22 mouse cellular contexts compared by ENCODE assay signal in genomic region chr16:90301706-90302105, GRCm38 (mm10). TPM values are rescaled to one million over a fixed set of nuclear protein-coding genes. Genes with fewer than 3 reads are reported as not detected.
A peak's percentile ranks its signal among the peaks of the same experiment; 100 is the strongest.
DNase-seq lines count a peak whose midpoint lies in the region; ATAC-seq and TF ChIP-seq lines count a peak whose summit lies in the region.
"Had no signal": no experiment of that assay in that cellular context is flagged by ENCODE, and none has a peak within 500 bp of the region (broad histone marks: within the 10 kb centered on the region; RNA-seq: fewer than 3 reads in every experiment).

No protein-coding gene starts in this region.

- H3K4me1 ChIP-seq in midbrain, embryonic 11.5 days (ENCODE audit: control insufficient read depth, insufficient read depth, low read length), result peaks cover 10% of the 10 kb centered on the region
- H3K4me1 ChIP-seq in midbrain, embryonic 16.5 days (ENCODE audit: control insufficient read depth, insufficient read depth, low read length), result peaks cover 12% of the 10 kb centered on the region
- no peaks in the 10 kb centered on the region for H3K4me1 ChIP-seq in stomach, postnatal 0 days (replicated peaks; ENCODE audit: control insufficient read depth, insufficient read depth)

- TF ChIP-seq CTCF in stomach, postnatal 0 days (IDR thresholded peaks at IDR 0.05; ENCODE audit: low read depth), result no peak

- no peak overlapping the region for H3K4me3 ChIP-seq in midbrain, embryonic 11.5 days (ENCODE audit: low read depth, low read length)
- H3K4me3 ChIP-seq in midbrain, embryonic 16.5 days (ENCODE audit: low read depth, low read length), result no peak overlapping the region
- no peak overlapping the region for H3K4me3 ChIP-seq in stomach, postnatal 0 days (ENCODE audit: low read depth, low read length)
- H3K4me3 ChIP-seq: embryonic facial prominence, embryonic 10.5 days; embryonic facial prominence, embryonic 12.5 days; forebrain, embryonic 13.5 days; forebrain, embryonic 15.5 days had no signal

- peak; percentile 59 for DNase-seq in midbrain, embryonic 11.5 days (ENCODE audit: low spot score, missing footprints)
- DNase-seq in R1 (ENCODE audit: low read depth, low spot score), result peak; percentile 52
- no peak for DNase-seq in stomach, postnatal 0 days (ENCODE audit: low spot score)
- no peak for DNase-seq in kidney, postnatal 14 days
- no peak for DNase-seq in cerebellum, postnatal 4 days (ENCODE audit: low spot score in 2 of 2)
- DNase-seq: adrenal gland, adult 8-10 months; adrenal gland, postnatal 25 days; cerebellum, adult 11 months; cerebellum, adult 18-20 months; cerebellum, adult 8-10 months; cerebellum, adult 9-11 months; cerebellum, postnatal 14 days; cerebellum, postnatal 36 days; forebrain, postnatal 0 days had no signal

- no peak overlapping the region for H3K9ac ChIP-seq in midbrain, embryonic 11.5 days (ENCODE audit: low read length)
- H3K9ac ChIP-seq in midbrain, embryonic 16.5 days (ENCODE audit: low read depth, low read length), result no peak overlapping the region
- H3K9ac ChIP-seq in stomach, postnatal 0 days (ENCODE audit: low read length), result no peak overlapping the region
- H3K9ac ChIP-seq: embryonic facial prominence, embryonic 12.5 days; forebrain, embryonic 13.5 days; forebrain, embryonic 15.5 days; forebrain, postnatal 0 days had no signal

- TF ChIP-seq EP300 in stomach, postnatal 0 days (optimal IDR thresholded peaks at IDR 0.05), result no peak

- no peaks in the 10 kb centered on the region for H3K36me3 ChIP-seq in midbrain, embryonic 11.5 days (ENCODE audit: control insufficient read depth, insufficient read depth, low read length)
- H3K36me3 ChIP-seq in midbrain, embryonic 16.5 days (ENCODE audit: control insufficient read depth, insufficient read depth, low read length), result no peaks in the 10 kb centered on the region
- H3K36me3 ChIP-seq in stomach, postnatal 0 days (ENCODE audit: control insufficient read depth, insufficient read depth, low read length), result no peaks in the 10 kb centered on the region
- H3K36me3 ChIP-seq: embryonic facial prominence, embryonic 10.5 days; embryonic facial prominence, embryonic 12.5 days; forebrain, embryonic 15.5 days; G1E had no signal

- H3K27me3 ChIP-seq in midbrain, embryonic 11.5 days (ENCODE audit: control insufficient read depth, insufficient read depth, low read length), result peaks cover 4% of the 10 kb centered on the region; the same call in 1 of the 2 replicates
- H3K27me3 ChIP-seq in midbrain, embryonic 16.5 days (ENCODE audit: control insufficient read depth, insufficient read depth, low read depth, low read length), result no peaks in the 10 kb centered on the region
- H3K27me3 ChIP-seq in stomach, postnatal 0 days (ENCODE audit: control insufficient read depth, insufficient read depth, low read length), result no peaks in the 10 kb centered on the region
- H3K27me3 ChIP-seq: embryonic facial prominence, embryonic 12.5 days; forebrain, embryonic 13.5 days; forebrain, embryonic 15.5 days had no signal

- WGBS in midbrain, embryonic 11.5 days, result 88% methylated on average over 10 of the region's 10 CpGs
- 87% methylated on average over 10 of the region's 10 CpGs for WGBS in midbrain, embryonic 16.5 days
- 70% methylated on average over 10 of the region's 10 CpGs for WGBS in stomach, postnatal 0 days

- no peak for ATAC-seq in midbrain, embryonic 11.5 days (ENCODE audit: low FRiP score)
- ATAC-seq in midbrain, embryonic 16.5 days, result no peak
- ATAC-seq in stomach, postnatal 0 days (ENCODE audit: low FRiP score, low TSS enrichment), result 0 out of 2 replicates have a peak, but pooled peaks have one; percentile 32
- ATAC-seq: activated CD4-positive, CD25-positive, alpha-beta regulatory T cell, adult 4 months; forebrain, embryonic 13.5 days; forebrain, embryonic 15.5 days; forebrain, postnatal 0 days; Patski had no signal

- no peak overlapping the region for H3K4me2 ChIP-seq in midbrain, embryonic 11.5 days
- H3K4me2 ChIP-seq in midbrain, embryonic 16.5 days (ENCODE audit: low read length), result no peak overlapping the region
- H3K4me2 ChIP-seq in stomach, postnatal 0 days (replicated peaks; ENCODE audit: low read depth), result no peak overlapping the region
- H3K4me2 ChIP-seq: embryonic facial prominence, embryonic 12.5 days; forebrain, embryonic 13.5 days; forebrain, embryonic 15.5 days had no signal

- no peak overlapping the region for H3K27ac ChIP-seq in midbrain, embryonic 11.5 days (ENCODE audit: low read depth, low read length)
- no peak overlapping the region for H3K27ac ChIP-seq in midbrain, embryonic 16.5 days (ENCODE audit: low read length)
- H3K27ac ChIP-seq in stomach, postnatal 0 days (replicated peaks), result no peak overlapping the region
- H3K27ac ChIP-seq: embryonic facial prominence, embryonic 10.5 days; embryonic facial prominence, embryonic 12.5 days; forebrain, embryonic 13.5 days; forebrain, embryonic 15.5 days had no signal

- H3K9me3 ChIP-seq in midbrain, embryonic 11.5 days (ENCODE audit: control insufficient read depth, low read length), result no peaks in the 10 kb centered on the region
- H3K9me3 ChIP-seq in midbrain, embryonic 16.5 days (replicated peaks; ENCODE audit: control insufficient read depth, low read length, poor library complexity, severe bottlenecking), result no peaks in the 10 kb centered on the region
- no peaks in the 10 kb centered on the region for H3K9me3 ChIP-seq in stomach, postnatal 0 days (ENCODE audit: control insufficient read depth, low read length)
- H3K9me3 ChIP-seq: embryonic facial prominence, embryonic 10.5 days; embryonic facial prominence, embryonic 12.5 days; forebrain, embryonic 13.5 days; forebrain, embryonic 15.5 days; G1E had no signal

RNA-seq across cellular contexts. Expression of gene Scaf4, which starts 17.4 kb away (rescaled TPM):
- 26.9 and 31.6 TPM in 2 replicates for polyA plus RNA-seq in midbrain, embryonic 11.5 days (2014; fragmentation: Nextera tagmentation; extraction: Ambion mirVana)
- 22.6 and 26.6 TPM in 2 replicates for polyA plus RNA-seq in midbrain, embryonic 16.5 days (2015; fragmentation: Nextera tagmentation; extraction: Ambion mirVana)
- polyA plus RNA-seq in stomach, postnatal 0 days (2015; fragmentation: Nextera tagmentation; extraction: Ambion mirVana), result 8.3 and 9.8 TPM in 2 replicates

Comparison
In these comparisons a context has a peak if more than half of its experiments do, and no peak if none do; other contexts are left out.
1. DNase-seq: peak in midbrain, embryonic 11.5 days (single experiment) and R1 (single experiment); none in stomach, postnatal 0 days (single experiment), kidney, postnatal 14 days (single experiment) and cerebellum, postnatal 4 days (0 of 2).